Mouse (Mus musculus) forebrain, embryonic 16.5 days (tissue): ENCODE measurements around the gene Tex9. TPM values are rescaled to one million over a fixed set of nuclear protein-coding genes. Genes with fewer than 3 reads are reported as not detected.

Experiments
- ATAC-seq: fragments of 200-750 bp; cut with Nextera tagmentation; 2 replicates; pipeline ENCODE4 v1.8.0; 2017; ENCODE audit warnings: mild to moderate bottlenecking, moderate library complexity
- H3K27ac ChIP-seq: fragments of 300-500 bp; sonication (generic); 2 replicates; pipeline ENCODE4 v1.5.1; 2014; ENCODE audit warnings: low read length, control low read depth
- H3K27me3 ChIP-seq: fragments of 300-500 bp; sonication (generic); replicated peaks from 2 replicates; pipeline ENCODE4 v1.6.1; 2014; ENCODE audit warnings: low read length; ENCODE audit not compliant: control insufficient read depth, insufficient read depth
- H3K36me3 ChIP-seq: fragments of 300-500 bp; sonication (generic); 2 replicates; pipeline ENCODE4 v1.6.1; 2014; ENCODE audit not compliant: control insufficient read depth, insufficient read depth
- H3K4me1 ChIP-seq: fragments of 300-500 bp; sonication (generic); replicated peaks from 2 replicates; pipeline ENCODE4 v1.6.1; 2014; ENCODE audit warnings: low read length; ENCODE audit not compliant: control insufficient read depth, insufficient read depth
- H3K4me2 ChIP-seq: fragments of 300-500 bp; sonication (generic); 2 replicates; pipeline ENCODE4 v1.6.1; 2014; ENCODE audit warnings: mild to moderate bottlenecking, low read length, control low read depth
- H3K4me3 ChIP-seq: fragments of 300-500 bp; sonication (generic); replicated peaks from 2 replicates; pipeline ENCODE4 v1.5.1; 2014; ENCODE audit warnings: mild to moderate bottlenecking, low read length, control low read depth
- H3K9ac ChIP-seq: fragments of 300-500 bp; sonication (generic); replicated peaks from 2 replicates; pipeline ENCODE4 v1.6.1; 2014; ENCODE audit warnings: low read depth, low read length, control low read depth
- H3K9me3 ChIP-seq: fragments of 300-500 bp; sonication (generic); 2 replicates; pipeline ENCODE4 v1.6.1; 2016; ENCODE audit warnings: low read length; ENCODE audit not compliant: control insufficient read depth
- WGBS: fragments of 180-500 bp; shearing (Covaris S2); extraction: QIAGEN DNeasy Blood & Tissue Kit; methylation state at CpG from one replicate; pipeline ENCODE4 v1.1.7; 2014; 5-methylcytosine and 5-hydroxymethylcytosine counted together
- polyA plus RNA-seq: library from polyadenylated mRNA; unstranded; fragments of >200 nt; fragmentation: Nextera tagmentation; extraction: Ambion mirVana; gene quantifications from 2 replicates; pipeline ENCODE4 v1.2.1, GENCODE M21; 2015

The Tex9 gene
- polyA plus RNA-seq, 1 experiment from 2014 or later, result 33.3 TPM

DNA sequence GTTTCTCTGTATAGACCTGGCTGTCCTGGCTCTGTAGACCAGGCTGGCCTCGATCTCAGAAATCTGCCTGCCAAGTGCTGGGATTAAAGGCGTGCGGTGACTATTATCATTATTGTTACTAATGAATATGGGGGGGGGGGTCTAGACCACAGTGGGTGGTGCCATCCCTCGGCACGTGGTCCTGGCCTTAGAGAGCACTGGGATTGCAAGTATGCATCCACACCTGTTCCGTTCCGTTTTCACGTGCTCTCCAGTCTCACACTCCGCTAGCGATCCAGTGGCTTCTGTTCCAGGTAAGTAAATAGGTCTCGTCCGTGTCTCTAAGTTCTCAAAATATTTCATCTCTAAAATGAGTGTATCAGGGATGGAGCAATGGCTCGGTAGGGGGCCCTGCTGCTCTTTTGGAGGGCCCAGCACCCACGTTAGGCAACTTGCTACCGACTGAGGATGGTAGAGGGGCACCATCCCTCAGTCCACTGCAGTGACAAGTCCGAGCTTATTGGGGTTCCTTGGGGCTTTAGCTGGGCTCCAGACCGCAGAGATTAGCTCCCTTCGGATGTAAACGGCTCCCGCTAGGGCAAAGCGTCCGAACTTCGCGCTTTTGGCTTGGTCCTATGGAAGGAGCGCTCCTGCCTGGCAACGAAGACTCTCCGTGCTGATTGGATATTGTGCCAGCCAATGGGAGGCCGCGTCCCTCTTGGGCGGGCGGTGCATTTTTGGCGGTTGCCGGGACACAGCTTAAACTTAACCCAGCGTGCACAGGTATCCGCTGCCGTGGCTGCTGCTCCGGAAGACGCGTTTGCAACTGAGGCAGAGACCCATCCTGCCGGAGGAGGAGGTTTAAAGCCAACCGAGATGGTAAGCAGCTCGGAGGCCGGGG, 54.0 kb downstream of the Tex9 start, which contains the start of gene Mns1:
Gene Mns1, plus strand, starts transcription at position 190 of the 880 bp plus-strand sequence.
- Histone ChIP-seq H3K4me1 (peaks cover 12% of the 10 kb centered on the region), H3K36me3 (no peaks in the 10 kb centered on the region), H3K9me3 (no peaks in the 10 kb centered on the region), H3K4me2 (peak within 1 kb of the TSS; percentile 85), H3K4me3 (peak within 1 kb of the TSS; percentile 89), H3K9ac (peak within 1 kb of the TSS; percentile 68), H3K27me3 (no peaks in the 10 kb centered on the region), H3K27ac (no peak within 1 kb of the TSS; the same call in 1 of the 2 replicates)
- peak; percentile 100 for ATAC-seq
- under 1% methylated on average over 43 of the region's 43 CpGs for WGBS

- no peaks in the 10 kb centered on the region for H3K9me3 ChIP-seq
- H3K27me3 ChIP-seq, result no peaks in the 10 kb centered on the region
- H3K27ac ChIP-seq, result no peak overlapping the region
- no peaks in the 10 kb centered on the region for H3K36me3 ChIP-seq
- WGBS, result 54% methylated on average over 9 of the region's 9 CpGs
- H3K4me3 ChIP-seq, result no peak overlapping the region
- H3K4me1 ChIP-seq, result peaks cover 12% of the 10 kb centered on the region
- ATAC-seq, result no peak
- H3K9ac ChIP-seq, result no peak overlapping the region
- H3K4me2 ChIP-seq, result no peak overlapping the region
These were observed 57.1 kb downstream of the Tex9 start for GRCm38 (mm10) chr9:72434876-72435275.

GRCm38 (mm10) chr9:72427861-72428260, 64.2 kb downstream of the Tex9 start:
- Histone ChIP-seq H3K9ac (no peak overlapping the region), H3K4me3 (no peak overlapping the region), H3K27ac (no peak overlapping the region), H3K9me3 (no peaks in the 10 kb centered on the region), H3K4me1 (no peaks in the 10 kb centered on the region), H3K36me3 (no peaks in the 10 kb centered on the region), H3K27me3 (no peaks in the 10 kb centered on the region), H3K4me2 (no peak overlapping the region)
- no peak for ATAC-seq
- 70% methylated on average over 4 of the region's 4 CpGs for WGBS

DNA sequence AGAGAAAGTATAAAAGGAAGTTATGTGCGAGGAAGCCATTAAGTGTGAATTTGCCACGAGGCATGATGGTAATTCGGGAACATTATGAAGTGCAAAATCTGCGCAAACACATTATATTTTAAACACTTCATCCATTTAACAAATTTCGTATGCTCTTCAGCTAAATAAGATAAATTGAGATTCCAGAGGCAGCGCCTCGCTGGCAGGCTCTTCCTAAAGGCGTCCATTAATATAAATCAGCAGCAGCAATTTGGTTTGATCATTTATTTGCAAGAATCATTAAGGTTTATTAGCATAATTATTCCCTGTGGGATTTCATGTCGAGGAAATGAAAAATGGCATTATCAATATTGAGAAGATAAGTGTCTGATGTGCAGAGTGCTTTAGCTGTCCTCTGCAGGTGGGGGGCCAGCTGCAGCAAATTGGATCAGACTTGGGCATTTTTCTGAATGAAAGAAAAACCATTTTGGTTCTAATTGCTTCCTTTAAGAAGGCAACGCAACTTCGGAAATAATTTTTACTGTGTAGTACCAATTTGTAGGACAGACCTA, 66.6 kb downstream of the Tex9 start:
- H3K9ac ChIP-seq, result no peak overlapping the region
- H3K4me2 ChIP-seq, result no peak overlapping the region; the same call in 1 of the 2 replicates
- peak; percentile 36; the same call in 1 of the 2 replicates for ATAC-seq
- 61% methylated on average over 11 of the region's 11 CpGs for WGBS
- H3K27ac ChIP-seq, result no peak overlapping the region
- H3K4me1 ChIP-seq, result 0 out of 2 replicates have a peak, but pooled peaks cover 3% of the 10 kb centered on the region
- H3K36me3 ChIP-seq, result no peaks in the 10 kb centered on the region
- no peaks in the 10 kb centered on the region for H3K9me3 ChIP-seq
- H3K27me3 ChIP-seq, result no peaks in the 10 kb centered on the region
- H3K4me3 ChIP-seq, result no peak overlapping the region

- H3K4me2 ChIP-seq, result no peak overlapping the region
- no peak overlapping the region for H3K4me3 ChIP-seq
- no peak overlapping the region for H3K9ac ChIP-seq
- H3K27ac ChIP-seq, result no peak overlapping the region
- WGBS, result 90% methylated on average over 2 of the region's 2 CpGs
- ATAC-seq, result no peak
- no peaks in the 10 kb centered on the region for H3K9me3 ChIP-seq
- no peaks in the 10 kb centered on the region for H3K27me3 ChIP-seq
- 0 out of 2 replicates have a peak, but pooled peaks cover 3% of the 10 kb centered on the region for H3K4me1 ChIP-seq
- no peaks in the 10 kb centered on the region for H3K36me3 ChIP-seq
These were observed 69.3 kb downstream of the Tex9 start for GRCm38 (mm10) chr9:72422753-72423152.

DNA sequence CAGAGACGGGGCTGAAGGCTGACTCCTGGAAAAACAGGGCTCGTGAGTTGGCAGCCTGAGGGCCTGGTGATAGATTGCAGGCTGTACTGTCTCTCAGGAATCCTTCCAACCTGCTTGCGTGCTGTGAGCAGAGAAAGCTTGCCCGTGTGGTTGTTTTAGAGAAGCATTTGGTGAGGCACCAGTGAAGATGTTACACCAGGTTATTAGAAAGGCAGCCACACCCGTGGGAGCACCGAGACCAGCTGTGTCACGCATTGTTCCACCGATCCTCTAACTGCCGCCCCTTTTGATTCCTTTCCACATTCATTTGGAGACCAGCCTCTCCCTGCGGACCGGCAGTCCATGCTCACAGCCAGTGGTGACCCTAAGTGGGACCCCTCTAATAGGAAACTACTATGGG, 69.7 kb downstream of the Tex9 start:
- H3K27me3 ChIP-seq, result no peaks in the 10 kb centered on the region
- 67% methylated on average over 11 of the region's 11 CpGs for WGBS
- no peak overlapping the region for H3K9ac ChIP-seq
- 0 out of 2 replicates have a peak, but pooled peaks cover 3% of the 10 kb centered on the region for H3K4me1 ChIP-seq
- H3K4me3 ChIP-seq, result no peak overlapping the region
- ATAC-seq, result no peak
- no peak overlapping the region for H3K4me2 ChIP-seq
- H3K9me3 ChIP-seq, result no peaks in the 10 kb centered on the region
- no peak overlapping the region for H3K27ac ChIP-seq
- H3K36me3 ChIP-seq, result no peaks in the 10 kb centered on the region

DNA sequence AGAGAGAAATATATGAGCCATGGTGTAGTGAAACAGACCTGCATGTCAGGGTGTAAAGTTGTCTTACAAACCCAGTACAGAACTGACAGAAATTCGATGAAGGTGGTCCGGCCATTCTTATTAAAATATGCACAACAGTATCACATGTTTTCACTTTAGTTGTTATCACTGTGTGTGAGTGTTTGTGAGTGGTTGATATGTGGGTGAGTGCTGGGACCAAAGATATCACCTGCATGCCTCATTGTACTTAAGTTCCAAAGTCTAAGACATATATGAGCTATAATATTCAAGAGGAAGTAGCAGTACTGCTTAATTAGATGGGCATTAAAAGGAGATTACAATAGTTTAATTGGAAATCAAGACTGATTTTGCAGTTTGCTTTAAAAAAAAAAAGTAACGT, 71.5 kb downstream of the Tex9 start:
- ATAC-seq, result no peak

GRCm38 (mm10) chr9:72418443-72418842, 73.6 kb downstream of the Tex9 start:
- no peaks in the 10 kb centered on the region for H3K9me3 ChIP-seq
- ATAC-seq, result no peak
- WGBS, result 87% methylated on average over 3 of the region's 3 CpGs
- H3K27ac ChIP-seq, result no peak overlapping the region
- H3K4me3 ChIP-seq, result no peak overlapping the region
- no peak overlapping the region for H3K4me2 ChIP-seq
- H3K9ac ChIP-seq, result no peak overlapping the region
- H3K27me3 ChIP-seq, result no peaks in the 10 kb centered on the region
- H3K4me1 ChIP-seq, result 0 out of 2 replicates have a peak, but pooled peaks cover 3% of the 10 kb centered on the region
- H3K36me3 ChIP-seq, result no peaks in the 10 kb centered on the region

More for the DNA sequence above, 71.5 kb downstream of the Tex9 start:
- 0 out of 2 replicates have a peak, but pooled peaks cover 3% of the 10 kb centered on the region for H3K4me1 ChIP-seq
- no peaks in the 10 kb centered on the region for H3K9me3 ChIP-seq
- H3K36me3 ChIP-seq, result no peaks in the 10 kb centered on the region
- H3K27me3 ChIP-seq, result no peaks in the 10 kb centered on the region
- H3K9ac ChIP-seq, result no peak overlapping the region
- no peak overlapping the region for H3K4me3 ChIP-seq
- H3K4me2 ChIP-seq, result no peak overlapping the region
- H3K27ac ChIP-seq, result no peak overlapping the region
- 77% methylated on average over 3 of the region's 3 CpGs for WGBS

- peaks cover 3% of the 10 kb centered on the region; the same call in 1 of the 2 replicates for H3K4me1 ChIP-seq
- no peaks in the 10 kb centered on the region for H3K36me3 ChIP-seq
- no peak overlapping the region for H3K4me3 ChIP-seq
- 92% methylated on average over 2 of the region's 2 CpGs for WGBS
- H3K9ac ChIP-seq, result no peak overlapping the region
- H3K27me3 ChIP-seq, result no peaks in the 10 kb centered on the region
- ATAC-seq, result no peak
- no peak overlapping the region for H3K27ac ChIP-seq
- H3K9me3 ChIP-seq, result no peaks in the 10 kb centered on the region
- no peak overlapping the region for H3K4me2 ChIP-seq
These were observed 80.3 kb downstream of the Tex9 start for GRCm38 (mm10) chr9:72411746-72412145.
